Mouse (Mus musculus): ENCODE results near the gene Ate1.
A peak's percentile ranks its signal among the peaks of the same experiment; 100 is the strongest.
"Not testable (repeated sequence)": the region's sequence is repeated elsewhere in the genome, so short reads cannot be mapped to it uniquely, and the experiment has no call there.

The Ate1 gene

GRCm38 (mm10) chr7:130523451-130523850 is 3.3 kb upstream of the Ate1 start:
- no peak for DNase-seq (ENCODE audit: extremely low spot score, low read depth, low spot score)

- no peak for DNase-seq (ENCODE audit: extremely low spot score, low read depth, low spot score)
These were observed 748 bp upstream of the Ate1 start for GRCm38 (mm10) chr7:130520812-130521422.

- peak; percentile 84 for DNase-seq (ENCODE audit: extremely low spot score, low read depth, low spot score)
These were observed 797 bp downstream of the Ate1 start for GRCm38 (mm10) chr7:130519096-130520048.

- DNase-seq (ENCODE audit: extremely low spot score, low read depth, low spot score): no peak
These were observed 1.7 kb downstream of the Ate1 start for GRCm38 (mm10) chr7:130518213-130519095.

- DNase-seq (ENCODE audit: extremely low spot score, low read depth, low spot score): no peak
These were observed 9.9 kb downstream of the Ate1 start for GRCm38 (mm10) chr7:130510243-130510642.

GRCm38 (mm10) chr7:130503006-130503405 is 17.2 kb downstream of the Ate1 start:
- no peak for DNase-seq (ENCODE audit: extremely low spot score, low read depth, low spot score)

- no peak for DNase-seq (ENCODE audit: extremely low spot score, low read depth, low spot score)
These were observed 18.7 kb downstream of the Ate1 start for GRCm38 (mm10) chr7:130501499-130501898.

GRCm38 (mm10) chr7:130493346-130493745 is 26.8 kb downstream of the Ate1 start:
- DNase-seq (ENCODE audit: extremely low spot score, low read depth, low spot score): no peak

- DNase-seq (ENCODE audit: extremely low spot score, low read depth, low spot score): no peak
These were observed 28.1 kb downstream of the Ate1 start for GRCm38 (mm10) chr7:130492026-130492425.

- not testable (repeated sequence) for DNase-seq (ENCODE audit: extremely low spot score, low read depth, low spot score)
These were observed 41.2 kb downstream of the Ate1 start for GRCm38 (mm10) chr7:130479003-130479402.

GRCm38 (mm10) chr7:130475970-130476369 is 44.2 kb downstream of the Ate1 start:
- DNase-seq (ENCODE audit: extremely low spot score, low read depth, low spot score): peak; percentile 35

GRCm38 (mm10) chr7:130473881-130474280 is 46.3 kb downstream of the Ate1 start:
- no peak for DNase-seq (ENCODE audit: extremely low spot score, low read depth, low spot score)

GRCm38 (mm10) chr7:130472683-130473082 is 47.5 kb downstream of the Ate1 start:
- no peak for DNase-seq (ENCODE audit: extremely low spot score, low read depth, low spot score)

GRCm38 (mm10) chr7:130471045-130471444 is 49.1 kb downstream of the Ate1 start:
- no peak for DNase-seq (ENCODE audit: extremely low spot score, low read depth, low spot score)

GRCm38 (mm10) chr7:130455587-130456246 is 64.5 kb downstream of the Ate1 start:
- no peak for DNase-seq (ENCODE audit: extremely low spot score, low read depth, low spot score)

- no peak for DNase-seq (ENCODE audit: extremely low spot score, low read depth, low spot score)
These were observed 65.9 kb downstream of the Ate1 start for GRCm38 (mm10) chr7:130454226-130454625.

- no peak for DNase-seq (ENCODE audit: extremely low spot score, low read depth, low spot score)
These were observed 84.4 kb downstream of the Ate1 start for GRCm38 (mm10) chr7:130435776-130436175.

- DNase-seq (ENCODE audit: extremely low spot score, low read depth, low spot score): no peak
These were observed 88.0 kb downstream of the Ate1 start for GRCm38 (mm10) chr7:130432141-130432540.

GRCm38 (mm10) chr7:130426586-130426985 is 93.6 kb downstream of the Ate1 start:
- peak; percentile 85 for DNase-seq (ENCODE audit: extremely low spot score, low read depth, low spot score)

- peak; percentile 41 for DNase-seq (ENCODE audit: extremely low spot score, low read depth, low spot score)
These were observed 94.2 kb downstream of the Ate1 start for GRCm38 (mm10) chr7:130425991-130426390.

GRCm38 (mm10) chr7:130419961-130420360 is 100.2 kb downstream of the Ate1 start:
- DNase-seq (ENCODE audit: extremely low spot score, low read depth, low spot score): no peak

All from hindlimb bud, embryonic 11.5 days (tissue).